Mouse (Mus musculus): Measurements from ENCODE around the gene Ccnd3.

Ccnd3 gene

GRCm38 (mm10) chr17:47504941-47505346 is at the start of gene Ccnd3:
Ccnd3 (plus strand) TSS chr17:47505051.
- WGBS, result 3% methylated on average over 22 of the region's 22 CpGs

- 71% methylated on average over 13 of the region's 13 CpGs for WGBS
Observed at GRCm38 (mm10) chr17:47458310-47458709, 46.5 kb upstream of the Ccnd3 start.

GRCm38 (mm10) chr17:47458936-47459335 is 45.9 kb upstream of the Ccnd3 start:
- 85% methylated on average over 2 of the region's 2 CpGs for WGBS

DNA sequence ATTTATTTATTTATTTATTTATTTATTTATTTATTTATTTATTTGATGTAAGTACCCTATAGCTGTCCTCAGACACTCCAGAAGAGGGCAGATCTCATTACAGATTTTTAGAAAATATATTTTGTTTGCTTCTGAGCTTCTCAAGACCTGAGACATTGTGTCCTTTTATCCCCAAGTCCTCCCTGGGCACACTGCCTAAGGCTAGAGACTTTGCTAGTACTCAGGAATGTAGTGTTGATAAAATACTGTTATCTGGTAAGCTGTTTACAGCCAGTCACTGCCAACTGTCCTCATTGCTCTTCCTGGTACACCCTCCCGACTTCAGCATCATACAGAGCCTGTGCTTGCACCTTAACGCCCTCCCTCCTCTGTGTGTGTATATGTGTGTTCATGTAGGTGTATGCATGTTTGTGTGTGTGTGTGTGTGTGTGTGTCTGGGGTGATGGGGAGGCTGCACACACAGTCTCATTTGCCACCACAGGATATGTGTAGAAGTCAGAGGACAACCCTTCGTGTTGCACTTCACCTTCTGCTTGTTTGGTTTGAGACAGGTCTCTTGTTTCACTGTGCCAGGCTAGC is 45.4 kb upstream of the Ccnd3 start:
- 89% methylated on average over 3 of the region's 3 CpGs for WGBS

GRCm38 (mm10) chr17:47461688-47462087 is 43.2 kb upstream of the Ccnd3 start:
- WGBS, result 86% methylated on average over 3 of the region's 3 CpGs

- 92% methylated on average over 7 of the region's 7 CpGs for WGBS
Observed at GRCm38 (mm10) chr17:47462209-47462608, 42.6 kb upstream of the Ccnd3 start.

- WGBS, result 84% methylated on average over 9 of the region's 9 CpGs
Observed at GRCm38 (mm10) chr17:47462728-47463388, 42.0 kb upstream of the Ccnd3 start.

DNA sequence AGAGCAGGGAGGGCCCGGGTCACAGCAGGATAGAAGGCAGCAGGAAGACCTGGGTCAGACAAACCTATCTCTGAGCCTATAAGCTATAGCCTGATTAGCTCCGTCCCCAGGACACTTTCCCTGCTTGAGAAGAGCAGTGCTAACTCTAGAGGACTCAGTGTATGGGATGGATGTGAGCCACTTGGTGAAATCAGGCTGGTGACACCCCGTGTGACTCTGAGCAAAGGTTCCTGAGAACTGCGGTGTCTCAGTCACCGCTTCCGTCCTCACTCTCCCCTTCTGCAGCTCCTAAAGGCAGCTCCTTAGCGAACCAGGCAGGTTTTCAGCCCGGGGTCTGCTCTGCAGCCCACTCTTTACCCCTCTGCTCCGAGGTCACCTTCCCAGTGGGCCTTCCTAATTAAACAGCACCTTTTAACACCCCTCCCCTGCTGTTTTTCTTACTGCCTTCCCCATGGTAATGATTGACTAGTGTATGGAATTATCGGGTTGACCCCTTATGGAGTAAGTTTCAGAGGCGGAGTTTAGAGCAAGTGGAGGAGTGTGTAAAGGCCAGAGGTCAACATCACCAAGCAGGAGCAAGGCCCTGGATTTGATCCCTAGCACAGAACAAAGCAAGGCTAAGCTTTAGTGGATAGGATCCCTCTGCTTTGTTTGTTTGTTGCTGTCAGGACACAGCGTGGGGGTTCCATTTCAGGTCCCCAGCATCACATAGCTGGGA is 40.4 kb upstream of the Ccnd3 start:
- 76% methylated on average over 12 of the region's 12 CpGs for WGBS

DNA sequence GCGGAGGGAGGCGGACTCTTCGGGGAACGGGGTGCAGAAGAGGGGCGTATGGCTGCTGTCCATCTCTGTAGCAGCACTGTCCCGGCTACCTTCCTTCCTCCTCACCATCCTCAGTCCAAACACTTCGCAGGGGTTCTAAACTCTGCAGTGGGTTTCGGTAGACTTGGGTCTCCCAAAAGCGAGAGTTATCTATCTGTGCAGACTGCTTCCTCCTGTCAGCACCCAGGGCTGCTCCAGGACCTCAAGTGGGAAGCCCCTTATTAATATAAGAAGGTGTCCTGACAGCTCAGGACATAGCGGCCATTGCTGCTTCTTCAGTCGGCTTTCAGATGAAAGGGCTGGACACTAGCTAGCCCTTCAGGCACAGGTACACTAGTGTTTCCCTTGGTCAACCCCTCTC is 39.8 kb upstream of the Ccnd3 start:
- WGBS, result 93% methylated on average over 11 of the region's 11 CpGs

GRCm38 (mm10) chr17:47466284-47466683 is 38.6 kb upstream of the Ccnd3 start:
- WGBS, result 60% methylated on average over 9 of the region's 9 CpGs

- WGBS, result 84% methylated on average over 11 of the region's 11 CpGs
Observed at GRCm38 (mm10) chr17:47467659-47468058, 37.2 kb upstream of the Ccnd3 start.

- 44% methylated on average over 14 of the region's 14 CpGs for WGBS
Observed at GRCm38 (mm10) chr17:47468063-47468462, 36.8 kb upstream of the Ccnd3 start.

DNA sequence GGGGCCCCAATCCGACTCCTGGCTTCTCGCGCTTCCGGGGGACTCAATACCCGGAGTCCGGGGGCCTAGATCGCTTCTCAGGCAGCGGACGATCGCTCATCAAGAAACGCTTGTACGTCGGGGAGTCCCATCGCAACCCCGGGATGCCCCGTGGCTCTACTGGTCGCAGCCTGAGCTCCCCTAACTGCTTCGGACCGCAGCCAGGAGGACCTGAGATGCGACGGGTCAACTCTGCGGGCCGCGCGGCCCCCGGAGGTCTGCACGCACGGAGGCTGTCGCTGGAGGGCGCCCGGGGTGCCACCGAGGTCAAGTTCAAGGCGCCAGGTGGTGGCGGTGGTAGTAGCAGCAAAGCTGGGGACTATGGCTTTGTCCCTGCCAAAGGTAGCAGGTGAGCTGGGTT is 36.4 kb upstream of the Ccnd3 start:
- 23% methylated on average over 34 of the region's 34 CpGs for WGBS

- 94% methylated on average over 4 of the region's 4 CpGs for WGBS
Observed at GRCm38 (mm10) chr17:47469642-47470041, 35.2 kb upstream of the Ccnd3 start.

GRCm38 (mm10) chr17:47470121-47470520 is 34.7 kb upstream of the Ccnd3 start:
- 86% methylated on average over 4 of the region's 4 CpGs for WGBS

DNA sequence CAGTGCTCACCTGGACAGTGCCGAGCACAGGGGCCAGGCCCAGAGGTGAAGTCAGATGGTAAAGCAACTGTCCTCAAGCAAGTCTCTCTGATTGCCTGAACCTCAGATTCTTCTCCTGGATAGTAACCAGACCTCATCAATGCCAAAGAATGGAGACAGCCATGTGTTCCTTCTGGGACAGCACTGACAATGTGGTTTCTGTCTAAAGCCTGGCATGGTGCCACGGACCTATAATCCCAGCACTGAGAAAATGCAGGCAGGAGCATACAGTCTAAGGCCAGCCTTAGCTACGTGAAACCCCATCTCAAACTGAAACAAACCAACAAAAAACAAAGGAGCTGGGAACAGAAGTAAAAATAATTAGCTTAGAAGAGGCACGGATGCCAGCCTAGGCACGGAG is 34.2 kb upstream of the Ccnd3 start:
- 57% methylated on average over 5 of the region's 5 CpGs for WGBS

DNA sequence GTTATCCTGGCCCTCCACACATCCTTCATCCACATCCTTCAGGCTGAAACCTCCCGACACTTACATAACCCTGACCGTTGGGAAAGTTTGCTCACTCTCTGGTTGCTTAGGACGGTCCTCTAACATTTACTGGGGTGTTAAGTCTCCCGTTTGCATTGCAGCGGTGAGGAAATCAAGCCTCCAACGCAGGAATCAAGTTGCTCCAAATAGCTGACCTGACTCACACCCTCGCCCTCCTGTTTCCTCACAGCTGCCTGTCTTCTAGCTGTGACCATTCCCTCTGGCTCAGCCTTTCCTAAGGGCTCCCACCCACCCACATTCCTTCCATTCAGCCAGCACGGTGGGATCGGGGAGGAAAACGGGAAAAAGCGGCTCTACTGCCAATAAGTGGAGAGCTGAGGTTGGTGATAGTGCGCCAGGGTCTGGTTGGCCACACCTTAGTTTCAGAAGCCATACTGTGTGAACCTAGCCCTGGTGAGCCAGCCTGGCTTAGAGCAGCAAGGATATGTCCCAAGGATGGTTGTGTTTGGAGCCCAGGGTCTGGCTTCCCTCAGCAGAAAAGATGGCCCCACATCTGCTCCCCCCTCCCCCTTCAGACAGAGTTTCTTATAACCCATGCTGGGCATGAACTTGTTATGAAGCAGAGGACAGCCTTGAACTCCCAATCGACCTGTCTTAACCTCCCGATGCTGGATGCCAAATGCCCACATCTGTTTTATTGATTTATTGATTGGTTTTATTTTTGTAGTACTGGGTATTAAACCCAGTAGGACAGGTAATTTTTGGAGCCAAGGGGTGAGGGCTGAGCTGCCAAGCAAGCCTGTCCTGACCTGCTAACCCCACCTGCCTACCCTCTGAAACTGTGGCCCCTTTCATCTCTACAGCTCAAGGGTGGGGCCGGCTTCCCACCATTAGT is 32.2 kb upstream of the Ccnd3 start:
- WGBS, result 69% methylated on average over 15 of the region's 15 CpGs

DNA sequence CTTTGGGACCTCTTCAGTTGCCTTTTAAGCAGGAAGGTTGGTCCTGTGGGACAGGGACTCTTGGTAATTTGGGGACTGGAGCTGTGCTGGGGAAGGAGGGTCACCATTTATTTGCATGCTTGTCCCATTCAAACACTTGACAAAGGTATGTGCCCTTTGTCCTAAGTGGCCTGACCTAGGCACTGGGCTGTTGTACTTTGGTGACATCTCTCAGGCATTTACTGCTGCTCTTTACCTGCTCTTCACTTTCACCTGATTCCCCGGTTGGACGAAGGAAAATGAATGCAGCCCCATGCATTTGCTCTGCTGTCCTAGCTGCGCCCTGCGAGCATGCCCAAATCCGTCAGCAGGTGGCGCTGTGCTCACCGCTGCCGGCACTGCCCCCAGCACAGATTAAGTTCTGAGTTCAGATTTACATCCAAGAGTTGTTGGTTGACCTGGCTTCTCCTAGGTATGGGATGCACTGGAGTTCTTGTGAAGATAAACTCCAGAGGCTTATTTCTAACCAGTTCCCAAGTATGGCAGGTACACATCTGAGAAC is 31.3 kb upstream of the Ccnd3 start:
- WGBS, result 14% methylated on average over 8 of the region's 8 CpGs

- 71% methylated on average over 4 of the region's 4 CpGs for WGBS
Observed at GRCm38 (mm10) chr17:47474250-47474649, 30.6 kb upstream of the Ccnd3 start.

DNA sequence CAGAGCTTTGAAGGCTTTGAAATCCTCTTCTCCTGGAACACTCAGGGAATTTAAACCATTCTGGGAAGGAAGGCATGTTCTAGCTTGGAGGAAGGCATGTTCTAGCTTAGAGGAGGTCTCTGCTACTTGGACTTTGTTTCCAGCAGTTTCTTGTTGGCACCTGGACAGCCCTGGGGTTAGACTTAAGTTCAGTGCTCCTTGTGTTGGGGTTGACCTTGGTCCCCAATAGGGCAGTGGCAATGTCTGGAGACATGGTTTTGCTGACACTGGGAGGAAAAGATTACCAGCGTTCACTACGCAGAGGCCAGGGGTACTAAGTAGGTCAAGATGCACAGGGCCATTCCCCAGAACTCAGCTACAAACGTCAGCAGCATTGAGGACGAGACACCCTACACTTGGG is 29.7 kb upstream of the Ccnd3 start:
- WGBS, result 89% methylated on average over 4 of the region's 4 CpGs

DNA sequence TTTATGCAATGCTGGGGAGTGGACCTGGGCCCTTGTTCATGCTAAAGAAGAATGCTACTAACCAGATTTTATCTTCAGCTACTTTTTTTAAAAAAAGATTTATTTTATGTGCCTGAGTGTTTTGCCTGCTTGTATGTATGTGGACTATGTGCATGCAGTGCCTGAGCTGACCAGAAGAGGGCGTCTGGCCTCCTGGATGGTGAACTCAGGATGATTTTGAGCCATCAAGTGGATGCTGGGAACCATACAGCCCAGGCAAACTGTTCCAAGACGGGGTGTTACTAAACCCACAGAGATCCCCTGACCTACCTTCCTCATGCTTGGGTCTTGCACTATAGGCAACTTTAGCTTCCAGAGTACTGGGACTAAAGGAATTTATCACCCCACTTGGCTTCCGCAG is 29.1 kb upstream of the Ccnd3 start:
- 69% methylated on average over 3 of the region's 3 CpGs for WGBS

DNA sequence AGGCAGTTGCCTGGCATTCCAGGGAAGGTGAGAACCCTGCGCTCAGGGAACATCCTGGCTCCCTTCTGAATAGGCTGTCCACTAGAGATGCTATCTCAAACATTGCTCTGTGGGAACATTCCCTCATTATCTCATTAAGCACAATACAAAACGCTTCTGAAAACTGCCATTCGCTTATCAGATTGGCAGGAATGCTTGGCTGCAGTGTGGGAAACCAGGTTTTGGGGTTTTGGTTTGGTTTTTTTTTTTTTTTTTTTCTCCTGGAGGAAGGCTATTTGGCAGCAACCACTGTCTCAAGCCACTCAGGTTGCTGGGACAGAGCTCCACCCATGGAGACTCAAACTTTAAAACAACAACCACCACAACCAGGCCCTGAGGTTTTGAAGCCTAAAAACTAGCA is 25.0 kb upstream of the Ccnd3 start:
- WGBS, result 76% methylated on average over 3 of the region's 3 CpGs

Measured in cerebral cortex, adult 2 months (tissue).